Mouse (Mus musculus): ENCODE measurements around the gene Auts2.
A peak's percentile ranks its signal among the peaks of the same experiment; 100 is the strongest.

The Auts2 gene

DNA sequence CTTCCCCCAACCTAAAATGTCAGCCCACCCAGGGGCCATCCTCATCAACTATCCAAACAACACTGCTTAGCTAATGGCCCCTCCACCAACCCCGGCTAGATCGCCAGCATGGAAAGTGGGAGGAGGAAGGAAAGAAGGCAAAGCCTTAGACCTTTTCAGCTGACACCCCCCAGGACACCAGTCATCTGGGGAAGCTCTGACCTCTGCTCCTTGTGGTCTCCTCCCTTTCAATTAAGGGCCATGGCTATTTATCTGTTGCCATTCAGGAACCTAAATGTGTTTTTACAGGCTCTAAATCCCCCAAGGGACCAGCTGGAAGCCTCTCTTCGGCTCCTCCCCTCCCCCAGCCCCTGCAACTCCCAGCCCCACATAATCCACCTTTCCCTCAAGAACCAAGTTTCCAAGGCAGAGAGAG is 42.3 kb downstream of the Auts2 start:
- DNase-seq (ENCODE audit: low spot score): no peak

DNA sequence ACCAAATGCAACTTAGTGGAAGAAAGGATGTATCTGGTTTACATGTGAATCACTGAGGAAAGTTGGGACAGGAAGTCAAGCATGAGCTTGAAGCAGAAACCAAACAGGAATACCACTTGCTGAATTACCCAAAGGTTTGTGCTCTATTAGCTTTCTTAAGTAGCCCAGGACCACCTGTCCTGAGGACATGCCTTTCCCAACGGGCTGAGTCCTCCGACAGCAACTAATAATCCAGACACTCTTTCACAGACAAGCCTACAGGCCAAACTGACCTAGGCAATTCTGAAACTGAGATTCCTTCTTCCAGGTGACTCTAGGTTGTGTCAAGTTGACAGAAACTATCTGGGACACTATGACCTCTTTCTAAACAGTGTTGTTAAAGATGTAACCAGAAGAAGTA is 44.2 kb downstream of the Auts2 start:
- no peak for DNase-seq (ENCODE audit: low spot score)

DNA sequence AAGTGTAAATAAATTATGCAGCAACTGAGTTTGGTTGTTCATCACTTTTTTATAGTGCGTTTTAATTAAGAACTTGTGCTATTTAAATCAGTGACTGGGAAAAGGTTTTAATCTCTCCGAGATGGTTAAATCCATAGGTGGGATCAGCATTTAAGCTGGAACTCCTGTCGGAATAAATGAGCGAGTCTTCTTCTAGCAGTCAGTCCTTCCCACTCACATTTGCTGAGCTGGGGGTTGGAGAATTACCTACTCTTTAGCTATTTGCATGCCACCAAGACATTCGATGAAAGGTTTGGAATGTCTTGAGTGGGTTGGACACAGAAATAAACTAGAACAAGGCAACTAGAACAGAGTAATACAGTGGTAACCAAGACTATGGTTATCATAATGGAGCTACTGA is 45.1 kb downstream of the Auts2 start:
- no peak for DNase-seq (ENCODE audit: low spot score)

DNA sequence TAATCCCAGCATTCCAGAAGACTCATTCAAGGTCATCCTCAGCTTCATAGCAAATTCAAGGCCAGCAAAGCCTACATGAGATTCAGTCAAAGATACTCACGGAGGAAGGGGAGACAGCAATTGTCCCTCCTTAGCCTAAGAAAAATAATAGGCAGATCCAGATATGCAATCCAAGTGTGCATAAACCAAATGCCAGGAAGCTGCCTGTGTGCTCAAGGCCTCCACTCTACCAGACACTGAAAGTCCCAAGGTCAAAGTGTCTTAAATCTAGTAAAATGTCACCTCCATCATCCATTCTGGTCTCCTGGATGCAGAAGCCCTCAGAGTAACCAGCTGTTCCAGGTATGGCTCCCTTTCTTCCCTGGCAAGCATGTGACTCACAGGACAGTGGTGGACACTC is 50.4 kb downstream of the Auts2 start:
- no peak for DNase-seq (ENCODE audit: low spot score)

DNA sequence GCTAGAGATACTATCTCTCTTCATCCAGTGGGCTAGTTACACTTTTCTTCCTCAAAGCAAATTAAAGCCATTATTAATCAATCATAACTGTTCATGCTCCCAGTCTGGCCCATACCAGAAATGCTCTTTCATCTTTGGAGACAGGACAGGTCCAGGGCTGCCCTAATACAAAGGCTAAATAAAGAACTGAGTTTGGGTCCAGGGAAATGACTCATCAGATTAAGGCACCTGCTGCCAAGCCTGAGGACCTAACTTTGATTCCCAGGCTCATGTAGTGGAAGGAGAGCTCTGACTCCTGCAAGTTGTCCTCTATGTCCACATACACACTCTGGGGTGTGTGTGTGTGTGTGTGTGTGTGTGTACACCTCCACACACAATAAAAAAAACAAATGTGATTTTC is 51.1 kb downstream of the Auts2 start:
- DNase-seq (ENCODE audit: low spot score): no peak

DNA sequence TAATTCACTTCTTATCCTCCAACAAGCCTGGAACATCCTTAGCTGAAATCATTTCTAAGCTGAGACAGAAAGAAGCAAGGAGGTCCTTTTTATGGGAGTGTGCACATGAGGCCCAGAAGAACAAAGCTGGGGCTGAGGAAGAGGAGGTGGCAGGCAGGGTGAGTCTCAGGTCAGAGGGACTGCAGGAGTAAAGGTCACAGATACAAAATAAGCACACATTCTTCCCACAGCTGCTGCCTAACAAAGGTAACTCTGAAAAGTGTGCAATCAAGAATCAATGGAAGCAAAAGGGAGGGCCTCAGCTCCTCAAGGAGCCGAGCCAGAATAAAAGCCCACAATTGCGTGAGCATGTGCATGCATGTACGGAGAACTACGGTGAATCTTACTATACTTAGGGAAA is 51.6 kb downstream of the Auts2 start:
- DNase-seq (ENCODE audit: low spot score): no peak

DNA sequence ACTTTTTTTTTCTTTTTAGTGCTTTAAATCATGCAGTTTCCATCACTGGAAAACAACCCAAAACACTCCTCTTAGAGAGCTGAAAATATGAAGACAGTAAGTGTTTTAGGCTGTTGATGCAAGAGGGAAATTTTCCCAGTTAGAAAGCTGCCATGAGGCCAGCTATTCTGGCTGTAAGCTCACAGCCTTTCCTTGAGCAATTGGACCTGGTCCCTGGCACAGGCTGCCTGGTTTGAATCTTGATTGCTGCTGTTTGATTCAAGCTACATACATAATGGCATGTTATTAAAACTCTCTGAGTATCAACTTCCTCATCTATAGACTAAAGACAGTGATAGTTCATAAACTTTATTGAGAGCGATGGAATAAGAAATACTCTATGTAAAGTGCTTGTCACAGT is 52.8 kb downstream of the Auts2 start:
- DNase-seq (ENCODE audit: low spot score): no peak

DNA sequence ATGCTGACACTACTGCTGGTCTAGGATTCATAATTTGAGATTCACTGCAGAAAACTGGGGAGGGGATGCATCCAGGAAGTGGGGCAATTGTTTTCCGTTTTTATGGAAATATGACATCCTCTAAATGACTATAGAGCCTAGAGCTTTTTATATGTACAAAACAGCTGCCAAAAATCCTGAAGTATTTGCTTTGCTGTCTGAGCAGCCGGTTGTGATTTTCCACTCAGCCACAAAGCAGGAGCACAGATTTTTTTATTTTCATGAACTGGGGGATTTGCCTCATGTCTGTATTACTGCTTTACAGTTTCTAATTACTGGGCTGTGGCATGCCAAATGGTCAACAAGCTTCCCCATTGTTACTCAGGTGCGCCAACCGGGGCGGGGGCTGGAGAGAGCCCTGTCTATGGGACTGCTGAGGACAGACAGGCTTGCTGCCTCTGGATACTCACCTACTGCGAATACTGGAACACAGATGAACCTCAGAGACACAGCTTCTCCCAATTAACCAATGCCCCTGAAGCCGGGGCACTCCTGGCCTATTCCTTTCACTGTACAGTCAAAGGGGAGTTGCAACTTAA is 53.3 kb downstream of the Auts2 start:
- DNase-seq (ENCODE audit: low spot score): no peak

DNA sequence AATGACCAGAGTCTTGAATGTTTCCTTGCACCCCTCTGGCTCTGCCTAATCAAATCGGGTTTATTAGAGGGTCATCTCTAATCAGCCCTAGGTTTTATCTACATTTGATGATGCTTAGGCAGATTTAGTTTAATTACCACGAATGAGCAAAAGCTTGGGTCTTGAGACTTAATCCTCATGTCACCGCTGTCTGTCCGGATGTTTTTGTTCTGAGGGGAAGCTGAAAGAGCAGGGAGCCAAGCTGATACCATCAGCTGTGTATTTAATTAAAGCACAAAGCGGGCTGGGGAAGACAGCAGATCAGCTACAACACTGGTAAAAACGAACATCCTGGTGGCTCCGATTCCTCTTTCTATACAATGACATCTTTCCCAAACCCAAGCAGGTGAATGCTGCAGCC is 56.3 kb downstream of the Auts2 start:
- no peak for DNase-seq (ENCODE audit: low spot score)

DNA sequence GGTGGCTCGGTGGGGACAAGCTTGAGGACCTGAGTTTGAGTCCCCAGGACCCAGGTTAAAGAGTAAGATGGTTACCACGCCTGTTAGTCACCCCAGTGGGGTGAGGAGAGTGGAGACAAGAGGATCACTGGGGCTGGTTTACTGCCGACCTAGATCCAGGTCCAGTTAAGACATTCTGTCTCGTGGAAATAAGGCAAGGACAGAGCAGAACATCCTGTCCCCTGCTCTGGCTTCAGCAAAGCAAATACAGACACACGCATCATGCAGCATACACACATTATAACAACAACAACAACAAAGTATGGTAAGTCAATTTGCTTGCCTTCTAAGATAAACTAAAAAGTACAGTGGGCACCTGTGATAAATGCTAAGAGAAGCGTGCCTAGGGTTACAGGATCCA is 57.1 kb downstream of the Auts2 start:
- no peak for DNase-seq (ENCODE audit: low spot score)

DNA sequence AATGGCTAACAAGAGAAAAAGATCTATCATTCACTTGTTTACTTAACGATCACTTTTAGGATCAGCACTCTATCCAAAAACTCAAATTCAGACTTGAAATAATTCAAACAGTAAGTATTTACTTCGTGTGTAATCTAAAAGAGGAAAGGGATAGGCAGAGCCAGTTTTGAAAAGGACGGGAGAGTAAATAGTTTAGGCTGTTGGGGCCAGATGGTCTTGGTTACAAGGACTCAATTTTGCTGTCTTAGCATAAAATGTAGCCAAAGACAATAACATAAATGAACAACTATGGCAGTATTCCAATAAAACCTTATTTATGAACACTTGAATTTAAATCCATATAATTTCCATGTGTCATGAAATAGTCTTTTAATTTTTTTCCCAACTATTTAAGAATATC is 57.7 kb downstream of the Auts2 start:
- DNase-seq (ENCODE audit: low spot score): no peak

DNA sequence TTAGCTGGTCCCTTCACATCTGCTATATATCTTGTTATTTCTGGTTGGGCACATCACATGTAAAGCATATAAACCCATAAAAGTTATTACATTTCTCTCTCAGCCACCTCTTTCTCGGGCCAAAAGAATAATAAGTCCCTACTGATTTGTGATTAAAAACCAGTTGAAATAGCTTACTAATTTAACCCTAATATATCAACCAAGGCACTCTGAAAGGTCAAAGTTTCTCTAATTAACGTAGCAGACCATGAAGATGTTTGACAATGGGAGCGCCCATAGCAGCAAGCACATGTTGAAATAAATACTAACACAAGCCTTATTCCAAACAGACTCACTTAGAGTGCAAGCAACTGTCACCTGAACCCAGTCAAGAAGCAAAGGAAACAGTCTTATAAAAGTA is 61.7 kb downstream of the Auts2 start:
- no peak for DNase-seq (ENCODE audit: low spot score)

DNA sequence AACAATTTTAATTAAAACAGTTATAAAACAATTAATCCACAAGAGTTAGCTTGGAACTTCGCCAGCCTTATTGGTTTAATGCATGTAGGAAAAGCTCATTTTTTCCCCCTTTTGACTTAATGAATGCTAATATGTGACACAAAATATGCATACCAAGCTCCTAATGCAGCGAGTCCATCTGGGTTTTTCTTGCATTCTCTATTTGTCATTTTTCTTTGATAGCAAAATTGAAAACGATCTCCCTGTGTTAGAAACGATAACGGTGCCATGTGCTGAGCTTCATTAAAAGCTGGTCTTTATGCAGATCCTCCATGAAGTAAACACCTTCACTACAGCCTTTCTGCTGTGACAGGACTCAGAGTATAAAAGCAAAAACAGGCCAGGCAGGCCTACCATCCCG is 62.7 kb downstream of the Auts2 start:
- no peak for DNase-seq (ENCODE audit: low spot score)

DNA sequence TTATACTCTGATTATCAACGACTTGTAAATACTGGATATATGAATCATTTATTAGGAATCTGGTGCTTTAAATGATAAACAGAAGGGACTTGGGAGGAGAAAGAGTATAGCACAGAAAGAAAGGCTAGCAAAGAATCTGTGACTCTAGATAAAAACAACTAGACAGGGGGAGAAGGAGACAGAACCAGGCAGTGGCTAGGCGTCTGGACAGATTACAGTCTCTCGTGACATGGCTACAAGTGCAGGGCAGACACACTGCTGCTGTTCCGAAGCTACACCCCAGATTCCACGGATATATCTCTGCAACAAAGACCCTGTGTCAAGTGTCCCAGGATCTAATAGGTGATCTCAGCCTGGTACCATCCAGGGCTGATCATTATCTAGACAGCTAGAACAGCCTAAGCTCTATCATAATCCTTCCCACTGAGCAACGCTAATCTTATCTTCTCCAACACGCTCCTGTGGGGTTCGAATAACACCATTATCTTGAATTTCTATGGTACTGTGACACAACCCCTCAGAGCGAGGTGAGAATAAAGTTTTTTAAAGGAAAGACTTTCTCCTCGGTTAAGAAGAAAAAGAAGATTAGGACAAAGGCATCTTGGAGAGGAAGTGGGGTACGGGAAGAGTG is 63.8 kb downstream of the Auts2 start:
- no peak for DNase-seq (ENCODE audit: low spot score)

DNA sequence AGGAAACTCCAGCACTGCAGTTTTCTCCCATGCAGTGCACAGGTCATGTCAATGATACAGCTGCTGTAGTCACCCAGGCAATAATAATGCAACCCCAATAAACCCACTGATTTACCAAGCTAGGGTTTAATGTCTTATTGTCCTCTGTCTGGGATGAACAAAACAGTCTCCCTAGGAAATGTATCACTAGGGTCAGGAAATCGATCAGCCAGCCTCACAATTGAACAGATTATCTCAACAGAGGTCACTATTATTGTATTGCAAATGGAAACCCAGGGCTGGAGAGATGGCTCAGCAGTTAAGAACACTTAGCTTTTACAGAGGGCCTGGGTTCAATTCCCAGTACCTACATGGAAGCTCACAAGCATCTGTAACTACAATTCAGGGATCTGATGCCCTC is 65.6 kb downstream of the Auts2 start:
- DNase-seq (ENCODE audit: low spot score): no peak

DNA sequence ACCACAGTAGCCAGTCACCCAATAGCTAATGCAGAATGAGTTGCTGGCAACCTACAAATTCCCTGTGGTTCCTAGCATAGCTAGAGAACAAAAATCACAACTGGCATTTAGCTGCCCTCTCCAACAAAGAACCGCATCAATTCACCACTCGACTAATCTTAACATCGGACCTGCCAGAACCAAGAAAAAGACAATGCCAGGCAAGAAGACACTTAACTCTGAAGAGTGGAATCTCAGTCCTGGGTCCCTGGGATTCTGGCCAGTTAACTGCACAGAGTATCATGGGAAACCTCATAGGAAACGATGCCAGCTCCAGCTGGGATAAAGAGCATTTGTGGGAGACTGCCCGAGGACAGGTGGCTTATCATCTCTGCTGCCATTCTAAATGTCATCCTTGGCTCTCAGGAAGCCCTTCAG is 70.2 kb downstream of the Auts2 start:
- no peak for DNase-seq (ENCODE audit: low spot score)

DNA sequence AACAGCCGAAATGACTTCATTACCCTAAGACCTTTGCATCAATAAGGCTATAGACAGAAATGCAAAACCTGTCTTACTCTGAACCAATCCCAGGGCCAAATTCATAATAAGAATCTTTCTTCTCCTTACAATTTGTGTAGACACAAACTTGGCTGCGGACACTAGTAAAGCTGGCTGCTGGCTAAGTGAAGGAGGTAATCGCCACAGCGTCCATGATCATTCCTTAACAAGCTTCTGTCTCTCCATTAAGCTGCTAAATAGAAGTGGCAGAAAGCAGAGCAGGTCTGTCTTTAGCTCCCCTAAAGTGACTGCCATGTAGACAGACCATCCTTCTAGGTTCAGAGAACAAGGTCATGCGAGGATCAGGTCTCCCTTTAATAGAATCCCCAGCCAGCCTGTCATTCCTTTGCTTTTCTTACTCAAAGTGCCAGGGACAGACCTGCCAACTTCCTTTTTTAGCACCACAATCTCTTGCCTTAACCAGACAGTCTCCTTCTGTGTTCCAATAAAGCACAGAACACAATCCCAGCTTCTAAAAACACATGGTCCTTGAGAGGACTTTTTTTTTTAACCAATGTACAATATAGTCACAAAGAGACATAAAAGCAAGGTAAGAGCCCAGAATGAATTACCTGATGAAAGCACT is 70.8 kb downstream of the Auts2 start:
- DNase-seq (ENCODE audit: low spot score): no peak

DNA sequence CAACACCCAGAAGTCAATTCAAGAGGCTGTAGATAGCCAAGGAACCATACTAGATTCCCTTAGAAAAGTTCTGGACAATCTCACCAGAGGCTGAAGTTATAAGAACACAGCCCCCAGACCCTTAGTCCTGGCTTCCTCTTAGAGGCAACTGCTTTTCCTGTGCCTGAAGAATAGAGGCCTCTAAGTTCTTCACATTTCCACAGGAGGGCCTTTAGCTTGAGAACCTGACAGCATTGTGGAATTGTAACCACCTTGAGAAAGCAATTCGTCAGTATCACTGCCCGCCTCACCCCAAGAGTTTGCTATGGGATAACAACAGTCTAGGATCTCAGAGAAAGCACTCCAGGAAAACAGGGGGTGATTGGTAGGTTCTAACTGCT is 75.8 kb downstream of the Auts2 start:
- no peak for DNase-seq (ENCODE audit: low spot score)

DNA sequence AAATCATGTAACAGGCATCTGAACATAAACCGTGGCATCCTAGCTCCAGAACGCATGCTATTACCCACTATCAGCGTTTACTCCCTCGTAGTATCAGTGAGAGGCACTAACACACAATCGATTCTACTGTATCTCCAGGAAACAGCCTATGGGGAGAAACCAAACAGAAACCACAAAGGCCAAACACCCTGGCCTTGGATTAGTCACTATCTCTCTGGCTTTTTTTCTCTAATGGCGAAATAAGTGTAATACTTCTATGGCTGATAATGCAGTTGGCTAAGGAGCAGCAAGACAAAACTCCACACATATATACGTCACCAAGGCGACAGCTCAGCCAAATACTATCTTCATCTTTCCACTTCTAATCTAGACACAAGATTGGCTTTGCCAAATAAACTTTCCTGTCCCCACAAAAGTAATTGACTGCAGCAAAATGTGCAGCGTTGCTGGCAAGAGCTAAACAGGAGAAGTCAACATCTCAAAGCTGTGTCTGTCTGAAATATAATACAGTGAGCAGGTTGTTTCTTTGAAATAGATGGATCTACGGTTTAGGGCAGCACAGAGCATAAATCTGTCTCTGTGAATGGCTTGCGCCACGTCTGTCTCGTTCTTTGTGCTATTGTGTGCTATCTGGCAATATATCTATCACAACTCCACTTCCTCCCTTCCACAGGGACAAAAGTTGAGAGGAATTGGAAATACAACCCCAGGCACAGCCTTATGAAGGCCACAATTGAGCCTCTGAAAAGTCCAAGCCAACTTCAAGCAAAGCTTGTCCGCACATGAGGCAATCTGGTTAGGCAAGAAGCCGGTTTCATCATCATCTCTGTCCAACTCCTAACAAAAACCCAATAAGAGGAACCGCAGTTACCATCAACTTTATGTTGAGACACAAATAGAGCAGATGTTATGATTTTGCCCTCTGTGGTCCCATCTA is 76.4 kb downstream of the Auts2 start:
- no peak for DNase-seq (ENCODE audit: low spot score)

DNA sequence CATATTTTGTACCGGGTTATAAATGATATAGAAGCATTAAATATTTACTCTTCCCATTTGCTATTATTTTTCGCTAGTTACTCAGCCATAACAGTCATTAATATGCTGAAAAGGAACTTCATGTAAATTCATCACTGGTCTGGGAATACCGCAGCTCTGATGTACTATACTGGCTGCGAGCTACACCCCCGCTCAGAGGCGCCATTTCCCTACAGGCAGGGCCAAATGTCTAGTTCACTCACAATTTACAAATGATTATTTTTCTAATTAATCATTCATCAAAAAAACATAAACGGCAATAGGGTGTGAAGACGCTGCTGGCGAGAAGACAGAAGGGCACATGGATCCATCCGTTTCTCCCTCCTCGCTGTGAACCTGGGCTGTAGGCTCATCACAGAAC is 80.6 kb downstream of the Auts2 start:
- no peak for DNase-seq (ENCODE audit: low spot score)

DNA sequence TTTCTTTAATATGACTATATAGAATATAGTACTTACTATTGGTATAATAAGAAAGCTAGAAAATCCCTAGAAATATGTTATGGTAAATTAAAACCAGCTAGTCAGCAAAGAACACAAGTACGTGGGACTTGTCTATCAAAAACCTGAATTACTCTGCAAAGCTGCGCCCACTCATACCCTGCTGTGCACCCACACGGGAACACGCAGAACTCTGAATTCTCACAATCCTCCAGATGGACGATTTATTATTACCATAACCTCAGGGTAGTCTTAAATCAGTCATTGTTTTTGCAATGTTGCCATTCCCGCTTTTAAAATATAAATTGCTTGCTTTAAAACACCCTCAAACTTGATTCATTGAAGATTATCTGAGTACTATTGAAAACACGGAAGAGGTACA is 84.6 kb downstream of the Auts2 start:
- DNase-seq (ENCODE audit: low spot score): peak; percentile 72

DNA sequence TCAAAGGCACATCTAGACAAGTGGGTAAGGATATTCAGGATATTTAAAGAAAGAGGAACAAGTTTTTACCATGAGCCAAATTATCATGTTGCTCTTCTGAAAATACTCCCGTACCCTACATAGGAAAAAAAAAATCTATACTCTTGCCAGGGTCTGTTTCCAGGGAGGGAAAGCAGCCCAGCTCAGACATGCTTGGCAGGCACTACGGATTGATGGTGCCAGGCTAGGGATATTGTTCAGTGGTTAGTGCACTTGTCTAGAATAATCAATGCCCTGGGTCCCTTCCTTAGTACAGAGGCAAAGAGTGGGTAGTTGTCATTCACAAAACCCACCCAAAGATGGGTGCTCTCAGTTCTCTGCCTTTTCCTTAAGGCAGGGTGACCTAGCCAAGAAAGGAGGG is 90.8 kb downstream of the Auts2 start:
- no peak for DNase-seq (ENCODE audit: low spot score)

DNA sequence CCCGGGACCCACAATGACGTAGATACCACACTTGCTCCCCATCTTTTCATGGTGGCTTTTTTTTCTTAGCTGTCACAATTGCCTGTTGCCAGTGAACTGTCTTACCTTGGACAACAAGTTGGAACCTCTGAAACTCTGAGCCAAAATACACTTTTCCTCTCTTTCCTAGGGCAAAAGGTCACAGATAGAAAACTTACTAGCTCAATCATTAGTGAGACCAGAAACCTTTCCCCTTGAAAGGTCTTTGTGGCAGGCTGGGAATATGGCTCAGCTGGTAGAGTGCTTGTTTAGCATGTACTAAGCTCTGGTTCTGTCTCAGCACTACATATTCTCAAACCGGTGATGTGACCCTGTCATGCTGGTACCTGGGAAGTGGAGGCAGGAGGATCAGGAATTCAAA is 93.1 kb downstream of the Auts2 start:
- DNase-seq (ENCODE audit: low spot score): no peak
